Mouse (Mus musculus) C2C12 (cell line): ENCODE results near the gene Hoxa4.

Source experiments
- CEBPB ChIP-seq: IDR thresholded peaks from one replicate; pipeline ENCODE4 v1.6.1; 2011; ENCODE audit warnings: low read depth, mild to moderate bottlenecking, control low read depth, moderate library complexity
- CTCF ChIP-seq: IDR thresholded peaks from one replicate; pipeline ENCODE4 v1.5.1; 2011; ENCODE audit not compliant: control insufficient read depth, insufficient read depth, insufficient read length
- FOSL1 ChIP-seq: IDR thresholded peaks from one replicate; pipeline ENCODE4 v1.8.0; 2011; ENCODE audit warnings: mild to moderate bottlenecking, low read length; ENCODE audit not compliant: poor library complexity, insufficient read depth, severe bottlenecking
- MAX ChIP-seq: IDR thresholded peaks from one replicate; pipeline ENCODE4 v1.6.1; 2011; ENCODE audit warnings: mild to moderate bottlenecking, control low read depth
- MYOD1 ChIP-seq: IDR thresholded peaks from one replicate; pipeline ENCODE4 v1.6.1; 2011; ENCODE audit warnings: low read depth; ENCODE audit not compliant: control insufficient read depth, insufficient read length
- USF1 ChIP-seq: IDR thresholded peaks from one replicate; pipeline ENCODE4 v1.6.1; 2011; ENCODE audit warnings: low read depth, mild to moderate bottlenecking, control low read depth, moderate library complexity

GRCm38 (mm10) chr6:52167176-52167575 lies 24.4 kb downstream of the Hoxa4 start:
- TF ChIP-seq CTCF (no peak), CEBPB (no peak), USF1 (no peak), MAX (no peak), FOSL1 (no peak), MYOD1 (no peak)
